Mouse (Mus musculus) Patski (cell line): ENCODE data around the gene Sept14. TPM values are rescaled to one million over a fixed set of nuclear protein-coding genes. Genes with fewer than 3 reads are reported as not detected.

Experiments
- ATAC-seq: fragments of 100-300 bp; one replicate; pipeline ENCODE4 v1.8.0; 2021
- CTCF ChIA-PET: fragments of 350-600 bp; sonication (Branson Sonifier 250); formaldehyde crosslinking; loops from one replicate; lab custom pipeline; 2022; ENCODE audit warnings: inconsistent platforms; lab: Charles Lee
- POLR2A ChIA-PET: fragments of 350-600 bp; sonication (Branson Sonifier 250); formaldehyde crosslinking; loops from one replicate; lab custom pipeline; 2022; ENCODE audit warnings: antibody characterized with exemption, inconsistent platforms; lab: Charles Lee
- DNase-seq: peaks from one replicate; pipeline ENCODE4 v3.0.0-alpha.2; 2011; ENCODE audit warnings: low read depth, low spot score
- H3K27me3 ChIP-seq: fragments of 371-371 bp; one replicate; pipeline ENCODE4 v1.5.1; 2021
- CTCF ChIP-seq: fragments of 100-300 bp; IDR thresholded peaks from one replicate; pipeline ENCODE4 v1.5.1; 2021
- in situ Hi-C: fragments of 300-500 bp; cut with MboI; formaldehyde crosslinking; loops from 3 replicates; pipeline ENCODE4 v1.11.1; 2018; ENCODE audit warnings: low pct_unique_long_range_greater_than_20kb, mixed read lengths
- polyA plus RNA-seq: library from polyadenylated mRNA; unstranded; gene quantifications from one replicate; pipeline ENCODE4 v1.2.3, GENCODE M21; 2021

The Sept14 gene
- 0.09 TPM for polyA plus RNA-seq

GRCm38 (mm10) chr5:129708412-129708811 is at the start of gene Sept14:
Sept14 (minus strand) TSS chr5:129708512.
- no peak for DNase-seq

GRCm38 (mm10) chr5:129756886-129757285 is 48.6 kb upstream of the Sept14 start:
- in situ Hi-C loops = no loop called here
- POLR2A ChIA-PET = no interaction called here
- ATAC-seq (no peak), DNase-seq (no peak)
- CTCF ChIA-PET = interaction anchor here (0.7 to 3.2 kb wide), 4 partner anchors 8 to 242 kb away, joined by 3 to 8 read pairs (median 6); no protein-coding TSS in a partner anchor
- no peaks in the 10 kb centered on the region for H3K27me3 ChIP-seq
- no peak for TF ChIP-seq CTCF

More at GRCm38 (mm10) chr5:129708412-129708811, at the start of gene Sept14:
- in situ Hi-C loops = no loop called here
- H3K27me3 ChIP-seq = peaks cover 3% of the 10 kb centered on the region
- no peak for ATAC-seq
- ChIA-PET CTCF (interaction anchor here (1.2 kb wide), 2 partner anchors 16 kb away, joined by 3 to 4 read pairs; no protein-coding TSS in a partner anchor), POLR2A (no interaction called here)
- TF ChIP-seq CTCF = no peak

- DNase-seq (no peak), ATAC-seq (no peak)
- TF ChIP-seq CTCF = no peak
- in situ Hi-C loops = no loop called here
- ChIA-PET CTCF (interaction anchor here (1.6 to 1.7 kb wide), 2 partner anchors 12 to 19 kb away, joined by 8 read pairs; partner anchors contain the start of gene Nipsnap2), POLR2A (no interaction called here)
- no peaks in the 10 kb centered on the region for H3K27me3 ChIP-seq
Observed at GRCm38 (mm10) chr5:129744050-129744449, 35.7 kb upstream of the Sept14 start.

DNA sequence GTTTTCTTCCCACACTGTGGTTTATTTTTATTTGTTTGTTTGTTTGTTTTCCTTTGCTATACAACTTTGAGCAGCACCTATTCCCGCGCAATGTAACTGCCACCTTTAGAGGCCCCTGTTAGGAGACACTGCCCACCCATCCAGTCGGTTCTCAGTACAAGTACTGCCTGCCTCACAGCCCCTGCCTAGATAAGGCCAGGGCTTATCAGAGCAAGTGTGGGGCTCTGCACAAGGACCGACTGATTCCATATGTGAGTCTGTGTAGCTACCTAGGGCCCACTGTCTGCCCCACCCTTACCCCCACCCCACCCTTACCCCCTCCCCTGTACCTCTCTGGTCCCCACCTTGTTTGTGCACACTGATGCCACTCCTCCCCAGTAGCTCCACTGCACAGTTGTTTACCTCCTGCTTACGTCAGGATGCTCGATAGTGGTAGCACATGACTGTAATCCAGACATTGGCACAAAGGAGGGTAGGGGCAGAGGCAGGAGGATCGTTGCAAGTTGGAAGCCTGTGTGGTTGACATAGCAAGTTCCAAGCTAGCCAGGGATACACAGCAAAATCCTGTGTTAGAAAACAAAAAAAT is 34.7 kb upstream of the Sept14 start:
- TF ChIP-seq CTCF = no peak
- H3K27me3 ChIP-seq = no peaks in the 10 kb centered on the region
- no peak for ATAC-seq
- ChIA-PET CTCF (interaction anchor here (1.2 to 1.6 kb wide), 2 partner anchors 13 to 19 kb away, joined by 3 to 8 read pairs; no protein-coding TSS in a partner anchor), POLR2A (interaction anchor here (0.6 kb wide), 1 partner anchor 260 kb away, joined by 3 read pairs; no protein-coding TSS in a partner anchor)
- in situ Hi-C loops = no loop called here
- DNase-seq = no peak

GRCm38 (mm10) chr5:129740976-129741375 is 32.7 kb upstream of the Sept14 start:
- no peak for ATAC-seq
- DNase-seq = no peak
- in situ Hi-C loops = no loop called here
- ChIA-PET CTCF (interaction anchor here (1.4 to 2.5 kb wide), 3 partner anchors 17 to 130 kb away, joined by 3 to 11 read pairs (median 5); partner anchors contain the start of gene Nipsnap2), POLR2A (interaction anchor here (0.6 to 1.3 kb wide), 2 partner anchors 15 to 37 kb away, joined by 3 to 5 read pairs; no protein-coding TSS in a partner anchor)
- H3K27me3 ChIP-seq = no peaks in the 10 kb centered on the region
- peak; percentile 73 for TF ChIP-seq CTCF

GRCm38 (mm10) chr5:129731021-129731420 is 22.7 kb upstream of the Sept14 start:
- no peak for TF ChIP-seq CTCF
- CTCF ChIA-PET = no interaction called here
- DNase-seq = no peak
- POLR2A ChIA-PET = interaction anchor here (0.8 kb wide), 1 partner anchor 8 kb away, joined by 3 read pairs; no protein-coding TSS in a partner anchor
- H3K27me3 ChIP-seq = no peaks in the 10 kb centered on the region
- no peak for ATAC-seq
- in situ Hi-C loops = no loop called here

- ATAC-seq = peak; percentile 70
- POLR2A ChIA-PET = no interaction called here
- in situ Hi-C loops = no loop called here
- DNase-seq = peak; percentile 27
- CTCF ChIA-PET = no interaction called here
- no peak for TF ChIP-seq CTCF
- no peaks in the 10 kb centered on the region for H3K27me3 ChIP-seq
Observed at GRCm38 (mm10) chr5:129730344-129730743, 22.0 kb upstream of the Sept14 start.

DNA sequence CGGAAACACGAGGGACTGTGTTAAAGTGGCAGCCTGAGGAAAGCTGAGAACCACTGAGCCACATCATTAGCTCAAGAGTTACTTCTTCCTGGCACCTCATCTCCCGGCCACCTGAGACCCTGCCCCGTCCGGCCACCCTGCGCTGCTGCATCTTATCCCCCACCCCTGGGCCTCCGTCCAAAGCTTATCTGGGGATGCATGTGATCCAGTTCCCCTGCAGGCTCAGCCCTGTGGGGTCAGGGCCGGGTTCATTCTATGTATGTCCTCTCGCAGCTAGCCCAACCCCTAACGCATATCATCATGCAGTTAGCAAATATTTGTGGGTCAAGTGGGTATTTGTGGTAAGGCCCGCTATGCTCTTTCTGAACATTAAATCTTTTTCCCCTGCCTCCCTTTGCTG is 21.0 kb upstream of the Sept14 start:
- CTCF ChIA-PET = interaction anchor here (1.0 kb wide), 1 partner anchor 56 kb away, joined by 5 read pairs; no protein-coding TSS in a partner anchor
- in situ Hi-C loops = no loop called here
- DNase-seq = no peak
- TF ChIP-seq CTCF = no peak
- POLR2A ChIA-PET = no interaction called here
- peak; percentile 19 for ATAC-seq
- no peaks in the 10 kb centered on the region for H3K27me3 ChIP-seq

- in situ Hi-C loops = no loop called here
- ChIA-PET POLR2A (interaction anchor here (1.9 kb wide), 1 partner anchor 13 kb away, joined by 5 read pairs; no protein-coding TSS in a partner anchor), CTCF (interaction anchor here (1.0 to 1.9 kb wide), 4 partner anchors 22 to 125 kb away, joined by 3 to 5 read pairs (median 4); no protein-coding TSS in a partner anchor)
- no peaks in the 10 kb centered on the region for H3K27me3 ChIP-seq
- ATAC-seq (no peak), DNase-seq (no peak)
- TF ChIP-seq CTCF = no peak
Observed at GRCm38 (mm10) chr5:129726784-129727183, 18.5 kb upstream of the Sept14 start.

GRCm38 (mm10) chr5:129725774-129726392 is 17.6 kb upstream of the Sept14 start:
- in situ Hi-C loops = no loop called here
- no peak for TF ChIP-seq CTCF
- H3K27me3 ChIP-seq = no peaks in the 10 kb centered on the region
- DNase-seq (no peak), ATAC-seq (no peak)
- POLR2A ChIA-PET = interaction anchor here (0.6 to 2.1 kb wide), 5 partner anchors 9 to 513 kb away, joined by 3 to 6 read pairs (median 4); no protein-coding TSS in a partner anchor
- CTCF ChIA-PET = interaction anchor here (1.0 to 1.9 kb wide), 2 partner anchors 23 to 124 kb away, joined by 3 to 4 read pairs; no protein-coding TSS in a partner anchor
